Mouse (Mus musculus) liver, embryonic 14.5 days (tissue): ENCODE measurements around the gene Ly6c2.
"Not testable (repeated sequence)": the region's sequence is repeated elsewhere in the genome, so short reads cannot be mapped to it uniquely, and the experiment has no call there.

Experiments
- CTCF ChIP-seq: IDR thresholded peaks from 2 replicates; pipeline ENCODE4 v1.5.1; 2016; ENCODE audit warnings: antibody characterized with exemption, low read depth, control low read depth
- EP300 ChIP-seq: IDR thresholded peaks from 2 replicates; pipeline ENCODE4 v1.6.1; 2016; ENCODE audit warnings: antibody characterized with exemption, low read depth

- not testable (repeated sequence) for TF ChIP-seq CTCF, EP300
These were observed 23.5 kb upstream of the Ly6c2 start for GRCm38 (mm10) chr15:75135090-75135783.
